Mouse (Mus musculus) brown adipose tissue, adult 24 weeks (tissue): ENCODE data around the gene Gemin7. TPM values are rescaled to one million over a fixed set of nuclear protein-coding genes. Genes with fewer than 3 reads are reported as not detected.

ENCODE experiments used
- H3K27ac ChIP-seq: fragments of 200-500 bp; replicated peaks from 2 replicates; pipeline ENCODE4 v1.5.1; 2012; ENCODE audit warnings: low read depth, mild to moderate bottlenecking, low read length
- H3K4me1 ChIP-seq: fragments of 200-500 bp; 2 replicates; pipeline ENCODE4 v1.6.1; 2012; ENCODE audit warnings: low read length, mixed read lengths; ENCODE audit not compliant: control insufficient read depth, insufficient read depth, insufficient read length
- H3K4me3 ChIP-seq: fragments of 200-500 bp; 2 replicates; pipeline ENCODE4 v1.5.1; 2012; ENCODE audit warnings: low read depth, mild to moderate bottlenecking, low read length, moderate library complexity; ENCODE audit not compliant: insufficient read depth
- polyA plus RNA-seq: library from polyadenylated mRNA; stranded (reverse); fragments of >200 nt; gene quantifications from 2 replicates; pipeline ENCODE4 v1.2.4, GENCODE M21; 2012; ENCODE audit not compliant: missing spikeins, insufficient read depth, insufficient read length

Gene Gemin7
- polyA plus RNA-seq, 1 experiment: 47.4 TPM

DNA sequence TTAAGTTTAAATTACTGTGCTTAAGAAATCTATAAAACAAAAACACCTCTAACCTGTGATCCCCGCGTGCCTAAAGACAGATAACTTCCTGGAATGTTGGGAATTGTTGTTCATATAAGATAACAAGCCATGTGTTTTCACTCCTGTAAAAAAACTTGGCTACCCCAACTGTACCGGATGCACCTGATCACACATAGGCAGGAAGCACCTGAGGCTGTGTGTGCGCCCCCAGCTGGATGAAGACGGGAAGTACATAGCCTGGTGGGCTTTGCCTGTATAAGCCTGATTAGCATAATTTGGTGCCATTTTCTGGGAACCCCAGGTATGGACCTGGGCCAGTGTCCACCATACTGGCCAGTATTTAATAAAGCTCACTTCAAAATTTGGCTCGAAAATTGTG is 33.8 kb downstream of the Gemin7 start:
- Histone ChIP-seq H3K4me3 (no peak overlapping the region), H3K4me1 (peaks cover 33% of the 10 kb centered on the region), H3K27ac (no peak overlapping the region)

DNA sequence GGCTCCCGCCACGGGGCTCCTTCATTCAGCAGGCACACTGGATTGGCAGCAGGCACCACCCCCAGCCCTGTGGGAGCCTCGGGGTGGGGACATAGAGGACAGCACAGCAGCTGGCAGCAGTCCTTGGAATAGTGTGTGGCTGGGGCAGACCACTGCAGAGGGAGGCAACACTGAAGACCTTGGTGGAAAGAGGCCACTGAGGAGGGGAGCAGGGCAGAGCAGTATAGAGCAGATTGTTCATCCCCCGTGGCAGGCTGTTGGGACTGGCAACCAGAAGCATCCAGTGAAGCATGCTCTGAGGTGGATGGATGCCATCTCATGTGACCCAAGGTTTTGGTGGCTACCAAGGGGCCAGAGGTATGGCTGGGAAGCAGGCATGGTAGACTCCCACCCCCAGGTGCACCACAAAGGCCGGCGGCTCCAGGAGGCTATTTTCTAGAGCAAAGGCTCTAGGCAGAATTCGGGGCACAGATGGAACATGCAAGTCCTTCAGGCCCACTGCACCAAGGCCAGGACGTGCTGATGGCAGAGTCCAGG is 35.2 kb downstream of the Gemin7 start:
- Histone ChIP-seq H3K4me3 (no peak overlapping the region), H3K4me1 (peaks cover 28% of the 10 kb centered on the region), H3K27ac (no peak overlapping the region)

GRCm38 (mm10) chr7:19541681-19542154 is 35.7 kb downstream of the Gemin7 start:
- peaks cover 25% of the 10 kb centered on the region for H3K4me1 ChIP-seq
- H3K4me3 ChIP-seq: no peak overlapping the region
- H3K27ac ChIP-seq: no peak overlapping the region

DNA sequence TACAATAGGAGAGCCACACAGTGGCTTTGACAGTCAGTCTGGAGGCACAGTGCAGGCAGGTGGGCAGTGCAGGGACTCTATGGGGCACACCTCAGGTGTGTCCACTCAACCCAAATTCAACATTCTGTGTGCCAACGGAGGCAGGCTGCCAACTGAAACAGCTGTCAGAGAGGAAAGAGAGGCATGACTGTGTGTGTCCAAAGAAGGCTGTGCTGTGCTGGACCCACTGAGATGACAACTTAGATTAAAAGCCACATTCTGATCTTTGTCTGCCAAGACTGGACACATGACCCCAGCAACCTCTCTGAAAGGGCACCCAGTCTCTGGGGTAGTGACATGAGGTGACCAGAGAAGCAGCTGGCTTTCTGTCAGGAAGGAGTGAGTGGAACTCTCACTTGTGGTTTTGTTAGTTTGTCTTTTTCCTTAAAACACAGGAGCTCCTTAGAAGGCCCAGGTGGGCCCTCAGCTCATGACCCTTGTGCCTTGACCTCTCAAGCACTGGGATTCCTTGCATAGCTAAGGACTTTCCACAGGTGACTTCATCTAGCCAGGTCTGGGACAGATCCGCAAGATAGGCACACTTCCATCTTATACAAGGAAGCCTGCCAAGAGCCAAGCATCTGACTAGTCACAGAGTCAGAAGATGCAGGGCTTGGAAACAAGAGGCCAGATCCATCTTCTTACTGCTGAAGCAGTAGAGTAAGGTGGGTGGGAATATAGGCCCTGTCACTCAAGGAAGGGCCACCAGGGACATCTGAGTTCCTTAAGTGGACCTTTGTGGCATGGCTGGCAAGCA is 36.4 kb downstream of the Gemin7 start:
- peaks cover 22% of the 10 kb centered on the region for H3K4me1 ChIP-seq
- H3K27ac ChIP-seq: no peak overlapping the region

GRCm38 (mm10) chr7:19534676-19535075 is 42.7 kb downstream of the Gemin7 start:
- Histone ChIP-seq H3K4me1 (no peaks in the 10 kb centered on the region), H3K4me3 (no peak overlapping the region), H3K27ac (no peak overlapping the region)

More for the DNA sequence above, 36.4 kb downstream of the Gemin7 start:
- H3K4me3 ChIP-seq: no peak overlapping the region

- H3K4me3 ChIP-seq: no peak overlapping the region
- H3K27ac ChIP-seq: no peak overlapping the region
- H3K4me1 ChIP-seq: no peaks in the 10 kb centered on the region
Observed at GRCm38 (mm10) chr7:19532240-19532639, 45.2 kb downstream of the Gemin7 start.

DNA sequence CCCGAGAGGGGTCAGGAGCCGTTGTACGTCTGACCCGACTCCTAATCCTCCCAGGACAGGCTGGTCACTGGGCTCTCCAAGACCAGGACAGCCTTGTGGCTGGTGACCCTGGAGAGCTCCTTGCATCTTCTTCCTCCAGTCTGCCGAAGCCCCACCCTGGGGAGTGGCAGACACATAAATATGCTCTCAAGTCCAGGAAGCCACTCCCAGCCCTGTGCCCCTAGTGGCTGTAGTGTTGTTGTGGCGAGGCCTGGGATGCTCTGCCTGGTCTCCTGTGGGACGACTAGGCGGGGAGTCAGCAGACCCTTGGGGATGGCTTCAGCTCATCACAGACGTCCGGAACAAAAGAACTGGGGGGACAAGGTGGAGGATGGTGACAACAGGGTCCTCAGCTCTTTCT is 46.3 kb downstream of the Gemin7 start:
- Histone ChIP-seq H3K4me1 (no peaks in the 10 kb centered on the region), H3K27ac (no peak overlapping the region), H3K4me3 (no peak overlapping the region)

DNA sequence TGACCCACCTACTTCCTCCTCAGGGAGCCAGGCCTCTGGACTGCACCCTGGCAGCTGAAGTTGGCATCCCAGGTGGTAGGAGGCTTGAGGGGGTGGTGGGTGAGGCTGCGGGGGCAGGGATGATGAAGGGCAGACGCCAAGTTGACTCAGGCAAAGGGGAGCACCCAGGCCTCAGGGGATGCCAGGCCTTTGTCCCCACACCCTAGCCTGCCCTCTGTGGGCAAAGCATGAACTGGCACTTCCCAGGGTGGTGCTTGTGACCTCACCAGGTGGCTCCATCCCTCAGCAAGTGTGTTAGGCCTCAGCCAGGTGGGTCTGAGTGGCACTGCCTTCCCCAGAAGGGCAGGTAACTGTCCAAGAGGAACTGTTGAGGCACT is 52.3 kb downstream of the Gemin7 start:
- Histone ChIP-seq H3K4me1 (peaks cover 4% of the 10 kb centered on the region; the same call in 1 of the 2 replicates), H3K27ac (no peak overlapping the region), H3K4me3 (no peak overlapping the region)

GRCm38 (mm10) chr7:19524420-19525104 is 52.8 kb downstream of the Gemin7 start:
- H3K4me3 ChIP-seq: peak overlapping the region; percentile 37; the same call in 1 of the 2 replicates
- H3K27ac ChIP-seq: no peak overlapping the region

GRCm38 (mm10) chr7:19523757-19524419 is 53.5 kb downstream of the Gemin7 start:
- peaks cover 4% of the 10 kb centered on the region; the same call in 1 of the 2 replicates for H3K4me1 ChIP-seq
- peak overlapping the region; percentile 37 for H3K4me3 ChIP-seq
- H3K27ac ChIP-seq: no peak overlapping the region

More at GRCm38 (mm10) chr7:19524420-19525104, 52.8 kb downstream of the Gemin7 start:
- H3K4me1 ChIP-seq: peaks cover 4% of the 10 kb centered on the region; the same call in 1 of the 2 replicates

- Histone ChIP-seq H3K27ac (no peak overlapping the region), H3K4me3 (peak overlapping the region; percentile 37)
Observed at GRCm38 (mm10) chr7:19523017-19523756, 54.2 kb downstream of the Gemin7 start.

GRCm38 (mm10) chr7:19520032-19520431 is 57.4 kb downstream of the Gemin7 start:
- Histone ChIP-seq H3K4me3 (no peak overlapping the region), H3K27ac (no peak overlapping the region), H3K4me1 (peaks cover 4% of the 10 kb centered on the region; the same call in 1 of the 2 replicates)

More at GRCm38 (mm10) chr7:19523017-19523756, 54.2 kb downstream of the Gemin7 start:
- H3K4me1 ChIP-seq: peaks cover 4% of the 10 kb centered on the region; the same call in 1 of the 2 replicates

- H3K4me1 ChIP-seq: peaks cover 7% of the 10 kb centered on the region
- no peak within 1 kb of the TSS for H3K27ac ChIP-seq
- H3K4me3 ChIP-seq: no peak within 1 kb of the TSS
Observed at GRCm38 (mm10) chr7:19517652-19518365, 59.6 kb downstream of the Gemin7 start, which contains the start of gene Nkpd1. Gene Nkpd1, plus strand, starts transcription at chr7:19517838.
